Mouse (Mus musculus): ENCODE data around the gene Celf6. TPM values are rescaled to one million over a fixed set of nuclear protein-coding genes. Genes with fewer than 3 reads are reported as not detected.

Celf6 gene
- polyA plus RNA-seq, 1 experiment = 1.0 TPM

DNA sequence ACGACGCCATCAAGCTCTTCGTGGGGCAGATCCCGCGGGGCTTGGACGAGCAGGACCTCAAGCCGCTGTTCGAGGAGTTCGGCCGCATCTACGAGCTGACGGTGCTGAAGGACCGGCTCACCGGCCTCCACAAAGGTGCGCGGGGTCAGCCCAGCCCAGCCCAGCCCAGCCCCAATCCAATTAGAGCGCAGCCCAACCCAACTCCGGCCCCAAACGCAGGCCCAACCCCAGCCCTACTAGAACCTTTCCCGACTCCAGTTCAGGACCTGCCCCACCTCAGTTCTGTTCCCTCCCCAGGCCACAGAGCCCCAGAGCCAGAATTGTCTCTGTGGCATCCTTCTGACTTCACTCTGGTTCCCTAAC, 769 bp downstream of the Celf6 start:
- no peak for DNase-seq (ENCODE audit: low read depth, low spot score)
- under 1% methylated on average over 20 of the region's 20 CpGs for WGBS

DNA sequence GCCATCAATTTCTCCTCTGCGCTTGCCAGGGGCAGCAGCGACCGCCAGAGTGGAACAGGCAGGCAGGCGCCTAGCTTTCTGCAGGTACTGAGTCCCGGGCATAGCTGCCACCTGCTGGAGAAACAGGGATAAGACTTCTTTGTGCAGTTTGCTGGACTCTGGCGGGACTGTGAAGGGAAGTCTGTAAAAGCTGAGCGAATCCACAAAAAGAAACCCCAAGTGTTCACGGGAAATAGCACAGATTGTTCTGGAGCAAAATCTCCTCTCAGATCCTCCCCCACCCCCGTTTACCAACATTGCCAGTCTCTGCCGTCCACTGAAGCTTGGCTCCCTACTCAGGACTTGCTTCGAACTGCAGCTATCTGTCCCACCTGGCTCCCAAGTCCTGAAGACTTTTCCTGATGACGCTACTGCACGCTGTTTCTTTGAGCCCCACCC, 7.2 kb downstream of the Celf6 start:
- no peak for DNase-seq (ENCODE audit: low read depth, low spot score)
- WGBS = 2% methylated on average over 13 of the region's 13 CpGs

DNA sequence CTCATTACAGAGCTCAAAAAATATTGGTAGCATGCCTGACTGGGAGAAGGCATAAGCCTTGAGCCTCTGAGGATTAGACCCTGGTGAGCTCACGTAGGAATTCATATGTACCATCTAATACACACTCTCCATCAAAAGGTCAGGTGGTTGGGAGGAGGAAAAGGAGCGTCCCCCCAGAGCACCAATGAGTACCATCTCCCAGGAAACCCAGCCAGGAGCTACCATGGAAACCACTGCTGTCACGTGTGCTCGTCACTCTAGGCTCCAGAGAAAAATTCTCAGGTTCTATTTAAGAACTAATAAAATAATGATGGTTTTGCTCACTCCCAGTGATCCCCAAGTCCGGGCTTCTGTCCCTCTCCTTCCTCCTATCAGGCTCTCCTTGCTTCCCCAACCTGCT, 10.5 kb downstream of the Celf6 start:
- DNase-seq (ENCODE audit: low read depth, low spot score) = no peak
- 70% methylated on average over 5 of the region's 5 CpGs for whole genome bisulfite sequencing

DNA sequence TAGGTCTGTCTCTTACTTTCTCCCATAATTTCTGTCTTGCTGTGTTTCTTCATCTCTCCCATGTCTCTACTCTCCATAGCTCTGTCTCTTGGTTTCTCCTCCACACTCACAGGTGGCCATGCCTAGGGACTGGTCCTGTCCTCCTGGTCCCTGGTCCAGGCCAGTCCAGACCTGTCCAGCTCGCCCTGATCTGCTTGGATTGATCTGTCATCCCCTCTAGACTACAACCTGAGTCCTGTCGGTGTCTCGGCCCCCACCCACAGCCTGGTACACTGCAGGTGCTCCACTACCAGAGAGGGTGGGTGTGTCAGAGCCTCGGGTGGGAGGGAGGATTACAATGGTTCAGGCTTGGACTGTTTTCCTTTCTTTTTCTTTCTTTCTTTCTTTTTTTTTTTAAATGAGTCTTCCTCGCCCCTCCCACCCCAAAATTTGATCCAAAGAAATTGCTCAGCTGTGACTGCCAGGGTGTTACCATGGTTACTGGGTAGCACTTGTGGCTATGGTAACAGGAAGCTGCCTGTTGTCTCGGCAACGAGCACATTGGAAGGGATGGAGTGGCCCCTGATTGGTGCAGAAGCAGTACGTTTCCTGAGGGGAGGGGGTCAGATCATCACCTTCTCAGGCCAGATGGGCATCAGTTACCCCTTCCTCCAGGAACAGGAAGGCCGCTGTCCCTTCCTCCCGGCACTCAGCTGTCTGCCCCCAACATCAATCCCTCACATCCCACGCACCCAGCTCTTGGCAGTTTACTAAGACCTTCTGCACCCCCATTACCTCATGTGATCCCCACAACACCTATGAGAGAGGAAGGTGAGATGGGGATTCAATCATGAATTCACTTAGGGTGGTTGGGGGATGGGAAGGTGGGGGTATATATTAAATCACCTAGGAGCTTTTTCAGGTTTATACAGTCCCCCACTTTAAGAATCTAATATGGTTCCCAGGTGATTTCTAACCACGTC, 11.3 kb downstream of the Celf6 start:
- no peak for DNase-seq (ENCODE audit: low read depth, low spot score)
- WGBS = 49% methylated on average over 12 of the region's 12 CpGs

DNA sequence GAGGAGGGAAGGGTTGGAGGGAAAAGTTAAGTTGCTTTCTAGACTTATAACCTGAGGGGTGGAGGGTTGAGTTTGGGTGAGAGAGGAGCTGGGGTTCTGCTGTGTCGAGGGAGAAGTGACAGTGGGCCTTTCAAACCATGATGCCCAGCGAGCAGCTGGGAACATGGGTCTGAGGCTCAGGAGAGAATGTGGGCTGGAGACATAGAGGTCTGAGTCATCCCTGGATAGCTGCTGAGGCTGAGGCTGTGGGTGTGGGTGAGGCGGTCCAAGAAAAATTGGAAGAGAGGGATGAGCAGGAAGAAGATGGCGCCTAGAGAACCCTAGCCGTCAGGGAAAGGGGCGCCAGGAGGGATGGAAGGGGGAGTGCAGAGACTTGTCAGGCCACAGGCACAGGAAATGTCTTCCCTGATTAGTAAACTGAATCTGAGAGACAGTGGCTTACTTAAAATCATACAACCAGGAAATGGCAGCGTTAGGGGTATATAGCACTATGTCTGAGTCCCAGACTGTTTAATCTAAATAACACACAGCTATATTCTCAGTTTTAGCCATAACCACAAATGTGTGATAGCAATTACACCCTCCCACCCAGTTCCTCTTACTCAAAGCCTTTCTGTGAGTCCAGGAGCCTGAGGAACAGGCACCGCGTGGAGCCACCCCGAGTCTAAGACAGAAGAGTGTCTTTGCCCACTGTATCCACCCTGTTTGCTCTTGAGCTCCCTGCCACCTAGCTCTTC, 12.2 kb downstream of the Celf6 start:
- DNase-seq (ENCODE audit: low read depth, low spot score) = no peak
- WGBS = 72% methylated on average over 10 of the region's 10 CpGs

DNA sequence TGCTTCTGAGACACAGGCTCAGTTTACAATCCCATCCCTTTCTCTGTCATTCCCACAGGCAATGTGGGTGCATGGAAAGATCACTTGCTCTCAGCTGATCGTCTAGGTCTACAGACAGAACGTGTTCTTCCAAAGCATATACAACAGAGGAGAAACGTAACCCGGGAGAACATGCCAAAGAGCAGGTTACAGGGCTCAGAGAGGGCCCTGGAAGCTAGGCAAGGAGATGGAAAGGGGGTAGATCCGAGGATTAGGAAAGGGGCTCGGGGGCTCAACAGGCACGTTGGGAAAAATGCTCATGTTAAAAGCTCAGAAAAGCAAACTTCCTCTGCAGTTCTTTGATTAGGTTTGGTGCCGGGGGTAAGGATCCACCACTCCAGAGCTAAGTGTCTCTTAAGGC, 23.9 kb downstream of the Celf6 start:
- 63% methylated on average over 8 of the region's 8 CpGs for WGBS
- DNase-seq (ENCODE audit: low read depth, low spot score) = no peak

DNA sequence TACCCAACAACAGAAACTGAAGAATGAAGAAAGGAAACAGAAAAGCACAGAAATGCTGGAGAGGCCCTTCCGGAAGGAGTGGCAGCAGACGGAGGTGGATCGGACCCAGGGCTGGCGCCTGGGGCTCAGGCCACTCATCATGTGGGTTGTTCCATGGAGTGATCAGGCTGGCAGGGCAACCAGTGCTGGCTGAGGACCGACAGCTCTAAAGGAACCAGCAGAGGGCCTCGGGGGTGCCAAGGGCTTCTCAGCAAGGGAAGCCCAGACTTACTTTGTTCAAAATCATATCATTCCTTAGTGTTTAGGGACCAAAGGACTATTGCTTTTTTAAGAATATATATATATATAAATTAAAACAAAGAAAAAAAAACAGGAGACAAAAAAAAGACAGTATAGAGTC, 28.2 kb downstream of the Celf6 start:
- DNase-seq (ENCODE audit: low read depth, low spot score) = no peak
- WGBS = 71% methylated on average over 6 of the region's 6 CpGs

DNA sequence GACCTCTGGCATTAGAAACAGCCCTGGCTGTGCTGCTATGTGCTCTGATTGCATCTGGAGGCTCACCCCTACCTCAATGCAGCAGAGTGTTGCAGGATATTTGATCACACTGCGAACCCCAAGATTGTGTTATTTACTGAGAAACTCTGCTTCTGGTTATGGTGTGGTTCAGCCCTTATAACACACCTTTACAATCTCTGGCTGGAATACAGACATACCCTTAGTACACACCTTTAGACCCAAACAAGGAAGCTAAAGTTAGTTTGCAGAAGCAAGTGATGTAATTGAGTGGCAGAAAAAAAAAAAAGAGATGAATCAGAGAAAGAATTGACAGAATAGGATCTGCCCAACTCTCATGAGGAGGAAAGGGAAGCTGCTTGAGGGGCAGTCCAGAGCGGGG, 33.2 kb downstream of the Celf6 start:
- peak; percentile 58 for DNase-seq (ENCODE audit: low read depth, low spot score)
- WGBS = 34% methylated on average over 2 of the region's 2 CpGs

DNA sequence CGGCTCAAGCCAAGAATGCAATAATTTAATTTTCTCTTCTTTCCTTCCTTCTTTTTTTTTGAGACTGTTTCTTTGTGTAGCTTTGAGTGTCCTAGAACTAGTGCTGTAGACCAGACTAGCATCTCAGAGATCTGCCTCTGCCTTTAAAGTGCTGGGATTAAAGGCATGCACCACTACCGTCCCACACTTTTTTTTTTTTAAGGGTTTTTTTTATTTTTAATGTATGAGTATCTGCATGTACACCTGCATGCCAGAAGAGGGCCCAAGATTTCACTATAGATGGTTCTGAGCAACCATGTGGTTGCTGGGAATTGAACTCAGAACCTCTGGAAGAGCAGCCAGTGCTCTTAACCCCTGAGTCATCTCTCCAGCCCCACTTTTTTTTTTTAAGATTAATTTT, 38.1 kb downstream of the Celf6 start:
- WGBS = 82% methylated on average over 2 of the region's 2 CpGs
- DNase-seq (ENCODE audit: low read depth, low spot score) = no peak

DNA sequence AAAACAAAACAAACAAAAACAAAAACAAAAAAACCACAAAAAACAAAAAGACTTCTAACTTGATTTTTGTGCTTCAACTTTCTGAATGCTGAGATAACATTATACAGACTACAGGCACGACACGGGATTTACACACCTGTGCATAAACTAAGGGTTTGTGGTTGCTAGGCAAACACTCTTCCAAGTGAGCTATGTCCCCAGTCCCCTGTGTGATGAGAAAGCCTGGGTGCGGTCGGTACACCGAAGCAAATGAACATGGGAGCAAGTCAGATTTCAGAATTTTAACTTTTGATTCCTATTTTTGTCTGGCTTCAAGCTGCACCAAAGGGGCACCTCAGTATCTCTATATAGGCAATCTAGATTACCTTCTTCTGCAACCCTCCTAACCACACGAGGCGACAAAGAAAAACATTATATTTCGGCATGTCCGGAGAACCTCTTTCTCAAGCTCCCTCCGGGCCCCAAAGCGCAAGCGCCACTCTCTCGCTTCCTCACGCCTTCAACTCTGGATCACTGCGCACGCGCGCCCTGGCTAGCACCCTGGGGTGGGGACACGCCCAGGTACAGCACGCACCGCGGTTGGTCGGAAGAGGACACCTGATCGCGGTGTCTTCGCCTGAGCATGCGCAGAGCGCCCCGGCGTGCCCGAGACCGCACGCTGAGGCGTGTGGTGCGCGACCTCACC, 39.0 kb downstream of the Celf6 start, which contains the start of gene Parp6:
Gene Parp6 (plus strand): TSS at position 663 of the 685 bp plus-strand sequence.
- DNase-seq (ENCODE audit: low read depth, low spot score) = peak; percentile 95
- WGBS = 1% methylated on average over 36 of the region's 36 CpGs

DNA sequence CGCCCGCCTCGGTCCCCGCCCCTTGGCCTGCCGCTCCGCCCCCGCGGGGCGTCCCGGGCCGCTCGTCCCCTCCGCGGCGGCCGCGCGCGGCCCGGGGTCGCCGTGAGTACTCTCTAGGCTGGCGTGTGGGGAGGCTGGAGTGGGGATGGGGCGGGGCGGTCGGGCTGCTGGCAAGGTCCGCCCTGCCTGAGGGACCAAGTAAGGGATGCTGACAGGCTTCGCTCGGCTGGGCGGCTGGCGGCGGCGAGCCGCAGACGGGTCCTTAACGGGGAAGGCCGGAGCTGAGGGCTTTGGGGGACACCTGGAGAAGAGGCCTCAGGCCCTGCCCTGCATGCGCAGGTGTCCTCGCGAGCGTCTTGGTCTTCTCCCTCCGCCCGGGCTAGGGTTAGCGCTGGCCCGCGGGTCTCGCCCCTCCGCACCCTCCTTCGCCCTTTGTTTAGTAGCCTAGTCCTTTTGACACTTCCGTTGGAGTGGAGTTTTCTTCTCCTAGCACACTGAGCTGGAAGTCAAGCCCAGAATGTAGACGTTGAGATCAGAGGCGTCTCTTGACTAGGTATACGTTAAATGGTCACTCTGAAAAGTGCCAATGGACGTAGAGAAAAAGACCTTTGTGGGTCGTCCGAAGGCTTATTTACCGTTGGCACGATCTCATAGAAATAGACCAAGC, 39.7 kb downstream of the Celf6 start:
- under 1% methylated on average over 57 of the region's 58 CpGs for WGBS
- no peak for DNase-seq (ENCODE audit: low read depth, low spot score)

DNA sequence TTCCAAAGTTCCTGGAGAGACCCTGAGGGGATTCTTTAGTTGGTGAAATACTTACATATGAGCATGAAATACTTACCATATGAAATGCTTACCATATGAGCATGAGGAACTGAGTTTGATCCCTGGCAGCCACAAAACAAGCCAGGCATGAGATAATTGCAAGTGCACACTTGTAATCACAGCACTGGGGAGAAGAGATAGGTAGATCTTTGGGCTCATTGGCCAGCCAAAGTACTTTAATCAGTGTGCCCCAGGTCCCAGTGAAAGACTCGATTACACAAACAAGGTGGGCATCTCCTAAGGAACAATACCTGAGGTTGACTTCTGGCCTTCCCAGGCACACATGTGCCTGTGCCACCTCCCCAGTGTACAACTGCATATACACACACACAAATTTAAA, 60.7 kb downstream of the Celf6 start:
- no peak for DNase-seq (ENCODE audit: low read depth, low spot score)
- WGBS = 91% methylated on average over 1 of the region's 1 CpGs

DNA sequence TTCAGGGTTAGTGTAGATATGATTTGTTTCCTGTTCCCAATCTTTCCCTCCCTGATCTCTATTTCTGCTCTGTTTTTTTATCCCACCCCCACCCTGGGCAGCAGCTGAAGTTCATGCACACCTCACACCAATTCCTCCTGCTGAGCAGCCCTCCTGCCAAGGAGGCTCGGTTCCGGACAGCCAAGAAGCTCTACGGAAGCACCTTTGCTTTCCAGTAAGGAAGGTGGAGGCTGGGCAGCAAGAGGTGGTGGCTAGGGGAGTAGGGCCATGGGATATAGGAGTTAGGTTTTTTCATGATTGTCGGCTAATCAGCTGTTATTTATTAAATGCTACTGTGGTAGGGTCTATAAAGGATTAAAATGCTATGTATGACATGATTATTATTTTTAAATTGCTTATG, 62.2 kb downstream of the Celf6 start:
- WGBS = 90% methylated on average over 4 of the region's 4 CpGs
- DNase-seq (ENCODE audit: low read depth, low spot score) = no peak

DNA sequence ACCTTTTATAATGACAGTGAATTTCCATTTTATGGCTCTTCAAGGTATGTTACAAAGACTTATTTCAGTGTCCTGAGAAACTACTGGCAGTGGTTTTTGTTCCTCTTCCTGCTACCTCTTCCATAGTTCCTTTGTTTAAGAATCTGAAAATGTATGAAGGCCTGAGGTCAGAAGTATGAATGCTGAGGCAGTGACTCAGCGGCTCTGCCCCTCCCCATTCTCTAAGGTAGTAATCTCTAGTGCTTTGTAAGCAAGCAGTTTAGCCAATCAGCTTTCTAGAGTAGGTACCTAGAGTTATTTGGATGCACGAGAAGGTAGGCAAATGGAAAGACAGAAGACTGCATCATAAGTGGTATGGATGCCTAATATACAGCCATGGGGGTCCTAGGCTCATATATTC, 63.6 kb downstream of the Celf6 start:
- WGBS = 30% methylated on average over 2 of the region's 2 CpGs
- DNase-seq (ENCODE audit: low read depth, low spot score) = no peak

DNA sequence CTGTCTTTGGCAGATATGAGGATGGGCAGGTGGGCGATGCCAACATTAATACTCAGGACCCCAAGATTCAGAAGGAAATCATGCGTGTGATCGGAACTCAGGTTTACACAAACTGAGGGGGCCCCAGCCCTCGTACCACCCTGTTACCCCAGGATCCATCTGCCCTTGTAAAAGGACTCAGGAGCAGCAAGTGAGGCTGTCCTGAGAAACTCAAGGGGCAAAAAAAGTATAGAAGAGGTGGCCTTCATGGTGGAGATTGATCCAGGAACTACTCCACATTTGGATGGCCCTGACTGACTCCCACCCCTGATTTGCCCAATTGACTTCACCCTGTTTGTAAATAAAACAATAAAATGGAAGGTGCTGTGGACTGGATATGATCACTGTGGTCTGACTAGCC, 72.2 kb downstream of the Celf6 start:
- WGBS = 98% methylated on average over 4 of the region's 4 CpGs
- no peak for DNase-seq (ENCODE audit: low read depth, low spot score)

DNA sequence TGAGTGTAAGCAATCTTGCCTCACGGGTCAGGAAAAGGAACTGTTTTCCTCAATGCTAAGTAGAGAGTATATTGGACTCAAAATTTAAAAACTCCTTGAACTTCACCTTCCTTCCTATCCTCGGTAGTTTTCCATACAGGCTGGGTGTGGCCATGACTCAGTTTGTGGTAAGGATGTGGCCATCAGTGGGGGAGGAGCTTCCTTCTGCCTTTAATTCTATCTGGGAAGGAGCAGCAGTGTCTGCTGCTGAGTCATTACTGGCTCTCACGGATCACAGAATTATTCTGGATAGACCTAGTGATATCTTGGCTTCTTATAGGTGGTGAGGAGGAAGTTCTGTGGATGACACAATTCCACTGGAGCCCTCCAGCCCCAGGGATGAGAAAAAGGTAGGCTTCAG, 75.7 kb downstream of the Celf6 start:
- peak; percentile 85 for DNase-seq (ENCODE audit: low read depth, low spot score)
- 4% methylated on average over 3 of the region's 3 CpGs for WGBS

DNA sequence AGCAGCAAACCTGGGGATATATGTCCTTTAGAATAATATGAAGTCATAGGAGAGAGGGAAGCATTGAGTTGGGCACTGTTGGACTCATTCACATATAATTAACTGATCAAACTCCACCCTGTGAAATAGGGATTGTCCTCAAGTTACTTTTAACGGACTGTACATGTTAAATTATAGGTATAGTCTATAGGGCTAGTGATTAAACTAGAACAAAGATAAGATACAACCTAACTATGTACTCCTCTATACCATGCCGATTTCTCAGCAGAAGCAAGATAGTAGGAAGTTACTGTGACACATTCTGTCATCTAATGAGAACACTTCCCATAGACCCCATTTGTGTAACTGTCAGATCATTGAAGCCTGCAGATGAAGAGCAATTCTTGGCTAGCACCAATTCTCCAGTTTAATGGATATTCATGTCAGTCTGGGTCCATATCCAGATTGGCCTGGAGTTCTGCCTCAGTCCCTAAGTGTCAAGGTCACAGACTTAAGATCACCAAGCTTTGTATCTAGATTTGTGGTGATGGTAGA, 76.8 kb downstream of the Celf6 start:
- WGBS = 37% methylated on average over 2 of the region's 2 CpGs

DNA sequence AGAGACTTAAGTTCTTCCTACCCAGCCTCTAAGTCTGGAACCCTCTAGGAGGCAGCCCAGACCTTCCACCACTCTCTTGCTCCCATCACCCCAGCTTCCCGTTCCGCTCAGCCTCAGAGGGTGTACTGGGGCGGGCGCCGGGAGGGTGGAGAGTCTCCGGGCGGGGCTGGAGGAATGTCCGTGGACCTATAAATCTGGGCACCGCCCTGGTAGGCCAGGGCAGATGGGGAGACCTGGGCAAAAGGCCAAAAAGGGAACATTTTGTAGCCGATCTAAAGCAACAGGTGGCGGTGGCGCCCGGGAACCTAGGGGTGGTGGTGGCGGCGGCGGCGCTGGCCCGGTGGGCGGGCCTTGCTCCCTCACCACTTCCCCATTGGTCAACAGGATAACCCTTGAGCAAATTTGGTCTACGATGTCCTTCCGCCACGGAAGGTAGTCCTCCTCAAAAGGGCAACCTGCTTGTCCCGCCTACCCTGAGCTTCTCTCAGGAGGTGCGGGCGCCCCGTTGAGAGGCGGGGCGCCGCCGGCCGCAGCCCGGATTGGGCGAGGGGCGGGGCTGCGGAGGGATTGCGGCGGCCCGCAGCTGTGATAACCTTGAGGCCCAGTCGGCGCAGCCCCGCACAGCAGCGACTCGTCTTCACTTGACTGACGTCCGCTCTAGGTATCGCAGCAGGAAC, 78.4 kb downstream of the Celf6 start, which contains the start of gene Pkm:
Gene Pkm (plus strand): TSS at position 411 of the 677 bp plus-strand sequence.
- DNase-seq (ENCODE audit: low read depth, low spot score) = peak; percentile 99
- under 1% methylated on average over 46 of the region's 46 CpGs for WGBS

More for the DNA sequence above, 76.8 kb downstream of the Celf6 start:
- no peak for DNase-seq (ENCODE audit: low read depth, low spot score)

Measured in large intestine, adult 2 months (tissue).